Mouse (Mus musculus): Measurements from ENCODE around the gene Myh9. TPM values are rescaled to one million over a fixed set of nuclear protein-coding genes. Genes with fewer than 3 reads are reported as not detected.

Myh9 gene
- polyA plus RNA-seq, 1 experiment = 36.0 TPM

- Histone ChIP-seq H3K27ac (replicated peaks; ENCODE audit: low read depth, low read length) (no peak overlapping the region), H3K4me3 (ENCODE audit: insufficient read depth, low read depth, low read length) (no peak overlapping the region), H3K4me1 (ENCODE audit: control insufficient read depth, insufficient read depth, insufficient read length, low read length) (peaks cover 7% of the 10 kb centered on the region)
Observed at GRCm38 (mm10) chr15:77793094-77793493, 48.9 kb downstream of the Myh9 start.

- Histone ChIP-seq H3K4me3 (ENCODE audit: insufficient read depth, low read depth, low read length) (no peak overlapping the region), H3K27ac (replicated peaks; ENCODE audit: low read depth, low read length) (no peak overlapping the region), H3K4me1 (ENCODE audit: control insufficient read depth, insufficient read depth, insufficient read length, low read length) (no peaks in the 10 kb centered on the region; the same call in 1 of the 2 replicates)
Observed at GRCm38 (mm10) chr15:77792056-77792455, 49.9 kb downstream of the Myh9 start.

- Histone ChIP-seq H3K4me3 (ENCODE audit: insufficient read depth, low read depth, low read length) (no peak overlapping the region), H3K4me1 (ENCODE audit: control insufficient read depth, insufficient read depth, insufficient read length, low read length) (no peaks in the 10 kb centered on the region), H3K27ac (replicated peaks; ENCODE audit: low read depth, low read length) (no peak overlapping the region)
Observed at GRCm38 (mm10) chr15:77790656-77791405, 51.1 kb downstream of the Myh9 start.

- H3K4me1 ChIP-seq (ENCODE audit: control insufficient read depth, insufficient read depth, insufficient read length, low read length) = no peaks in the 10 kb centered on the region
- no peak overlapping the region for H3K4me3 ChIP-seq (ENCODE audit: insufficient read depth, low read depth, low read length)
- no peak overlapping the region for H3K27ac ChIP-seq (replicated peaks; ENCODE audit: low read depth, low read length)
Observed at GRCm38 (mm10) chr15:77789186-77789585, 52.8 kb downstream of the Myh9 start.

GRCm38 (mm10) chr15:77788356-77788755 lies 53.6 kb downstream of the Myh9 start:
- no peak overlapping the region for H3K27ac ChIP-seq (replicated peaks; ENCODE audit: low read depth, low read length)
- H3K4me1 ChIP-seq (ENCODE audit: control insufficient read depth, insufficient read depth, insufficient read length, low read length) = no peaks in the 10 kb centered on the region
- no peak overlapping the region for H3K4me3 ChIP-seq (ENCODE audit: insufficient read depth, low read depth, low read length)

GRCm38 (mm10) chr15:77785807-77786206 lies 56.2 kb downstream of the Myh9 start:
- H3K27ac ChIP-seq (replicated peaks; ENCODE audit: low read depth, low read length) = no peak overlapping the region

GRCm38 (mm10) chr15:77784039-77784824 lies 57.7 kb downstream of the Myh9 start:
- Histone ChIP-seq H3K27ac (replicated peaks; ENCODE audit: low read depth, low read length) (no peak overlapping the region), H3K4me3 (ENCODE audit: insufficient read depth, low read depth, low read length) (no peak overlapping the region), H3K4me1 (ENCODE audit: control insufficient read depth, insufficient read depth, insufficient read length, low read length) (no peaks in the 10 kb centered on the region)

More at GRCm38 (mm10) chr15:77785807-77786206, 56.2 kb downstream of the Myh9 start:
- Histone ChIP-seq H3K4me3 (ENCODE audit: insufficient read depth, low read depth, low read length) (no peak overlapping the region), H3K4me1 (ENCODE audit: control insufficient read depth, insufficient read depth, insufficient read length, low read length) (no peaks in the 10 kb centered on the region)

- Histone ChIP-seq H3K4me1 (ENCODE audit: control insufficient read depth, insufficient read depth, insufficient read length, low read length) (no peaks in the 10 kb centered on the region), H3K27ac (replicated peaks; ENCODE audit: low read depth, low read length) (no peak overlapping the region), H3K4me3 (ENCODE audit: insufficient read depth, low read depth, low read length) (no peak overlapping the region)
Observed at GRCm38 (mm10) chr15:77782449-77783014, 59.4 kb downstream of the Myh9 start.

- H3K4me1 ChIP-seq (ENCODE audit: control insufficient read depth, insufficient read depth, insufficient read length, low read length) = no peaks in the 10 kb centered on the region
- no peak overlapping the region for H3K27ac ChIP-seq (replicated peaks; ENCODE audit: low read depth, low read length)
- H3K4me3 ChIP-seq (ENCODE audit: insufficient read depth, low read depth, low read length) = no peak overlapping the region
Observed at GRCm38 (mm10) chr15:77775186-77775963, 66.6 kb downstream of the Myh9 start.

- H3K4me1 ChIP-seq (ENCODE audit: control insufficient read depth, insufficient read depth, insufficient read length, low read length) = no peaks in the 10 kb centered on the region
- H3K4me3 ChIP-seq (ENCODE audit: insufficient read depth, low read depth, low read length) = no peak overlapping the region
- no peak overlapping the region for H3K27ac ChIP-seq (replicated peaks; ENCODE audit: low read depth, low read length)
Observed at GRCm38 (mm10) chr15:77774303-77774702, 67.7 kb downstream of the Myh9 start.

- Histone ChIP-seq H3K4me3 (ENCODE audit: insufficient read depth, low read depth, low read length) (no peak overlapping the region), H3K27ac (replicated peaks; ENCODE audit: low read depth, low read length) (no peak overlapping the region), H3K4me1 (ENCODE audit: control insufficient read depth, insufficient read depth, insufficient read length, low read length) (no peaks in the 10 kb centered on the region)
Observed at GRCm38 (mm10) chr15:77773099-77773915, 68.7 kb downstream of the Myh9 start.

- Histone ChIP-seq H3K4me1 (ENCODE audit: control insufficient read depth, insufficient read depth, insufficient read length, low read length) (no peaks in the 10 kb centered on the region), H3K4me3 (ENCODE audit: insufficient read depth, low read depth, low read length) (no peak overlapping the region), H3K27ac (replicated peaks; ENCODE audit: low read depth, low read length) (no peak overlapping the region)
Observed at GRCm38 (mm10) chr15:77770942-77771341, 71.0 kb downstream of the Myh9 start.

GRCm38 (mm10) chr15:77770341-77770740 lies 71.6 kb downstream of the Myh9 start:
- Histone ChIP-seq H3K27ac (replicated peaks; ENCODE audit: low read depth, low read length) (no peak overlapping the region), H3K4me3 (ENCODE audit: insufficient read depth, low read depth, low read length) (no peak overlapping the region), H3K4me1 (ENCODE audit: control insufficient read depth, insufficient read depth, insufficient read length, low read length) (no peaks in the 10 kb centered on the region; the same call in 1 of the 2 replicates)

GRCm38 (mm10) chr15:77766981-77767380 lies 75.0 kb downstream of the Myh9 start:
- Histone ChIP-seq H3K4me1 (ENCODE audit: control insufficient read depth, insufficient read depth, insufficient read length, low read length) (peaks cover 2% of the 10 kb centered on the region), H3K27ac (replicated peaks; ENCODE audit: low read depth, low read length) (no peak overlapping the region), H3K4me3 (ENCODE audit: insufficient read depth, low read depth, low read length) (no peak overlapping the region)
